Mouse (Mus musculus): Measurements from ENCODE around the gene Slc46a1. TPM values are rescaled to one million over a fixed set of nuclear protein-coding genes. Genes with fewer than 3 reads are reported as not detected.

The Slc46a1 gene
- total and polyA plus RNA-seq, 3 experiments = 4.4 to 6.1 (median 6.0) TPM

GRCm38 (mm10) chr11:78453675-78454074, 11.8 kb upstream of the Slc46a1 start:
- Histone ChIP-seq H3K27ac (ENCODE audit: insufficient read depth, low read depth) (peak overlapping the region; percentile 66; the same call in 1 of the 2 replicates), H3K27me3 (replicated peaks) (peaks cover 20% of the 10 kb centered on the region), H3K9me3 (replicated peaks; ENCODE audit: low read length) (no peaks in the 10 kb centered on the region), H3K4me2 (ENCODE audit: insufficient read depth, low read depth, poor library complexity, severe bottlenecking) (peak overlapping the region; percentile 53), H3K4me3 (replicated peaks in 1 of 3; ENCODE audit: low read depth in 2 of 3, low read length in 2 of 3, poor library complexity in 1 of 3) (peak overlapping the region; percentile 46 to 65 (median 54)), H3K4me1 (ENCODE audit: control insufficient read depth in 1 of 2, insufficient read depth in 2 of 2) (peaks cover 0 to 15% of the 10 kb centered on the region in 2 experiments; a peak in 2 of 4 replicates), H3K9ac (ENCODE audit: insufficient read depth, low read depth) (peak overlapping the region; percentile 77), H3K79me2 (replicated peaks; ENCODE audit: control insufficient read depth, extremely low read depth, insufficient read depth, poor library complexity, severe bottlenecking) (no peaks in the 10 kb centered on the region), H3K36me3 (replicated peaks in 1 of 2; ENCODE audit: control insufficient read depth in 1 of 2, insufficient read depth in 1 of 2, low read length in 1 of 2) (no peaks in the 10 kb centered on the region)
- dilution Hi-C loops (cut with MboI; ENCODE audit: extremely low pct_ligation_motif_present, extremely low pct_unique_long_range_greater_than_20kb, low sequenced_read_pairs) = no loop called here
- in situ Hi-C loops (cut with MboI; ENCODE audit: low pct_ligation_motif_present, low pct_unique_long_range_greater_than_20kb, low sequenced_read_pairs) = no loop called here
- TF ChIP-seq TBP (conservative IDR thresholded peaks at IDR 0.05; ENCODE audit: low read depth, low read length) = 0 out of 2 replicates have a peak, but pooled peaks have one; percentile 21
- peak; percentile 14; the same call in 1 of the 2 replicates for TF ChIP-seq CHD2 (IDR thresholded peaks at IDR 0.05; ENCODE audit: low read length)
- peak; percentile 39 for TF ChIP-seq ETS1 (conservative IDR thresholded peaks at IDR 0.05; ENCODE audit: low read depth, low read length)
- no peak for TF ChIP-seq ZKSCAN1 (IDR thresholded peaks at IDR 0.05; ENCODE audit: borderline replicate concordance, low read depth, low read length)
- no peak for TF ChIP-seq ELF1 (IDR thresholded peaks at IDR 0.05; ENCODE audit: low read depth, low read length)
- peak; percentile 27; the same call in 1 of the 2 replicates for TF ChIP-seq EP300 (IDR thresholded peaks at IDR 0.05; ENCODE audit: low read length)
- TF ChIP-seq MEF2A (IDR thresholded peaks at IDR 0.05; ENCODE audit: borderline replicate concordance, low read depth, low read length) = peak; percentile 46
- TF ChIP-seq JUN (IDR thresholded peaks at IDR 0.05; ENCODE audit: insufficient read depth, low read depth, low read length) = peak; percentile 43; the same call in 1 of the 2 replicates
- TF ChIP-seq UBTF (IDR thresholded peaks at IDR 0.05; ENCODE audit: low read depth, low read length) = no peak
- peak; percentile 82; the same call in 1 of the 2 replicates for TF ChIP-seq RCOR1 (conservative IDR thresholded peaks at IDR 0.05; ENCODE audit: low read depth, low read length)
- TF ChIP-seq PAX5 (IDR thresholded peaks at IDR 0.05; ENCODE audit: low read length) = no peak
- peak; percentile 88 for TF ChIP-seq SMC3 (IDR thresholded peaks at IDR 0.05; ENCODE audit: low read depth, low read length)
- peak; percentile 95 to 99 for TF ChIP-seq CTCF (conservative IDR thresholded peaks at IDR 0.05 in 1 of 2, IDR thresholded peaks at IDR 0.05 in 1 of 2; ENCODE audit: low read depth in 2 of 2, low read length in 2 of 2)
- TF ChIP-seq TCF12 (IDR thresholded peaks at IDR 0.05; ENCODE audit: low read depth, low read length) = peak; percentile 61
- no peak for TF ChIP-seq ZMIZ1 (IDR thresholded peaks at IDR 0.05; ENCODE audit: low read depth, low read length)
- peak; percentile 83 for TF ChIP-seq JUND (conservative IDR thresholded peaks at IDR 0.05; ENCODE audit: low read depth, low read length)
- TF ChIP-seq USF1 (IDR thresholded peaks at IDR 0.05; ENCODE audit: low read depth, low read length) = no peak
- TF ChIP-seq POLR2AphosphoS2 (IDR thresholded peaks at IDR 0.05; ENCODE audit: low read depth, low read length) = no peak
- peak; percentile 91; the same call in 1 of the 2 replicates for TF ChIP-seq NELFE (IDR thresholded peaks at IDR 0.05; ENCODE audit: low read depth, low read length)
- TF ChIP-seq IRF4 (IDR thresholded peaks at IDR 0.05; ENCODE audit: low read depth, low read length) = peak; percentile 36; the same call in 1 of the 2 replicates
- TF ChIP-seq SIN3A (IDR thresholded peaks at IDR 0.05; ENCODE audit: low read length) = peak; percentile 78
- TF ChIP-seq MAX (IDR thresholded peaks at IDR 0.05; ENCODE audit: low read length) = peak; percentile 48
- TF ChIP-seq E2F4 (IDR thresholded peaks at IDR 0.05; ENCODE audit: insufficient replicate concordance, low read depth, low read length) = peak; percentile 55; the same call in 1 of the 2 replicates
- peak; percentile 53 for TF ChIP-seq RAD21 (IDR thresholded peaks at IDR 0.05; ENCODE audit: low read depth, low read length)
- TF ChIP-seq BHLHE40 (IDR thresholded peaks at IDR 0.05; ENCODE audit: low read depth, low read length) = no peak
- TF ChIP-seq ZNF384 (IDR thresholded peaks at IDR 0.05; ENCODE audit: low read depth, low read length) = peak; percentile 82
- 0 out of 2 replicates have a peak, but pooled peaks have one; percentile 6 for TF ChIP-seq MXI1 (IDR thresholded peaks at IDR 0.05; ENCODE audit: low read depth, low read length)
- no peak for TF ChIP-seq CHD1 (IDR thresholded peaks at IDR 0.05; ENCODE audit: low read depth, low read length)
- no peak for TF ChIP-seq POLR2A (IDR thresholded peaks at IDR 0.05; ENCODE audit: low read depth, low read length)
- TF ChIP-seq ZC3H11A (IDR thresholded peaks at IDR 0.05; ENCODE audit: low read depth, low read length) = peak; percentile 32
- TF ChIP-seq HCFC1 (IDR thresholded peaks at IDR 0.05; ENCODE audit: low read depth, low read length) = peak; percentile 61
- peak; percentile 86 for TF ChIP-seq MYC (IDR thresholded peaks at IDR 0.05; ENCODE audit: low read depth, low read length)
- DNase-seq (ENCODE audit: extremely low read depth) = peak; percentile 87

Data from CH12.LX (cell line).